Comparison of ENCODE assay signal across 23 mouse cellular contexts in the genomic region with DNA sequence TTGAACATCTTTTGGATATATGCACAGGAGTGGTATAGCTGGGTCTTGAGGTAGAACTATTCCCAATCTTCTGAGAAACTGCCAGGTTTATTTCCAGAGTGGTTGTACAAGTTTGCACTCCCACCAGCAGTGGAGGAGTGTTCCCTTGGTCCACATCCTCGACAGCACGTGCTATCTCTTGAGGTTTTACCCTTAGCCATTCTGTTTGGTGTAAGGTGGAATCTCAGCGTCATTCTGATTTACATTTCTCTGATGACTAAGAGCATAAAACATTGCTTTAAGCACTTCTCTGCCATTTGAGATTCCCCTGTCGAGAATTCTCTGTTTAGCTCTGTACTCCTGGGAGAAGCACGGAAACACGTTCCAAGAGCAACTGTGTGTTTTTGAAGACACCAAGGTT. TPM values are rescaled to one million over a fixed set of nuclear protein-coding genes. Genes with fewer than 3 reads are reported as not detected.
DNase-seq lines count a peak whose midpoint lies in the region; ATAC-seq and TF ChIP-seq lines count a peak whose summit lies in the region.
"Had no signal": no experiment of that assay in that cellular context is flagged by ENCODE, and none has a peak within 500 bp of the region (broad histone marks: within the 10 kb centered on the region; RNA-seq: fewer than 3 reads in every experiment).

No protein-coding gene starts in this region.

- peak; percentile 63 for TF ChIP-seq EP300 in CH12.LX (IDR thresholded peaks at IDR 0.05; ENCODE audit: low read length)

- no peak overlapping the region for H3K4me3 ChIP-seq in CH12.LX (replicated peaks in 1 of 3; ENCODE audit: low read depth in 2 of 3, low read length in 2 of 3, poor library complexity in 1 of 3)
- H3K4me3 ChIP-seq: embryonic facial prominence, embryonic 10.5 days; embryonic facial prominence, embryonic 12.5 days had no signal

- peaks cover 15 to 45% of the 10 kb centered on the region in 2 experiments for H3K4me1 ChIP-seq in CH12.LX (ENCODE audit: control insufficient read depth in 1 of 2, insufficient read depth in 2 of 2)
- H3K4me1 ChIP-seq: embryonic facial prominence, embryonic 10.5 days; embryonic facial prominence, embryonic 12.5 days had no signal

- ATAC-seq in frontal cortex, adult (ENCODE audit: low TSS enrichment): peak; percentile 44
- no peak for ATAC-seq in cerebellum, adult (ENCODE audit: insufficient number of reproducible peaks, low FRiP score, low TSS enrichment)
- ATAC-seq: activated CD4-positive, CD25-positive, alpha-beta regulatory T cell, adult 4 months; forebrain, embryonic 14.5 days; forebrain, embryonic 16.5 days; Patski had no signal

- H3K27ac ChIP-seq in CH12.LX (ENCODE audit: insufficient read depth, low read depth): no peak overlapping the region
- H3K27ac ChIP-seq: embryonic facial prominence, embryonic 10.5 days; embryonic facial prominence, embryonic 12.5 days had no signal

- no peaks in the 10 kb centered on the region for H3K79me2 ChIP-seq in CH12.LX (replicated peaks; ENCODE audit: control insufficient read depth, extremely low read depth, insufficient read depth, poor library complexity, severe bottlenecking)

- TF ChIP-seq POLR2A in CH12.LX (IDR thresholded peaks at IDR 0.05; ENCODE audit: low read depth, low read length): no peak

- no peak for TF ChIP-seq RAD21 in CH12.LX (IDR thresholded peaks at IDR 0.05; ENCODE audit: low read depth, low read length)

- TF ChIP-seq CTCF in CH12.LX (conservative IDR thresholded peaks at IDR 0.05 in 1 of 2, IDR thresholded peaks at IDR 0.05 in 1 of 2; ENCODE audit: low read depth in 2 of 2, low read length in 2 of 2): no peak

- peaks cover 7% of the 10 kb centered on the region for H3K9me3 ChIP-seq in CH12.LX (replicated peaks; ENCODE audit: low read length)
- H3K9me3 ChIP-seq: embryonic facial prominence, embryonic 12.5 days; G1E had no signal

- dilution Hi-C loops in CH12.LX (cut with MboI; ENCODE audit: extremely low pct_ligation_motif_present, extremely low pct_unique_long_range_greater_than_20kb, low sequenced_read_pairs): no loop called here

- no peak overlapping the region for H3K4me2 ChIP-seq in CH12.LX (ENCODE audit: insufficient read depth, low read depth, poor library complexity, severe bottlenecking)
- H3K4me2 ChIP-seq: embryonic facial prominence, embryonic 12.5 days had no signal

- no peaks in the 10 kb centered on the region for H3K27me3 ChIP-seq in CH12.LX (replicated peaks)
- H3K27me3 ChIP-seq: embryonic facial prominence, embryonic 12.5 days; Patski had no signal

- no peaks in the 10 kb centered on the region for H3K36me3 ChIP-seq in CH12.LX (replicated peaks in 1 of 2; ENCODE audit: control insufficient read depth in 1 of 2, insufficient read depth in 1 of 2, low read length in 1 of 2)
- H3K36me3 ChIP-seq: embryonic facial prominence, embryonic 10.5 days; embryonic facial prominence, embryonic 12.5 days; G1E had no signal

- in situ Hi-C loops in CH12.LX (cut with MboI; ENCODE audit: low pct_ligation_motif_present, low pct_unique_long_range_greater_than_20kb, low sequenced_read_pairs): no loop called here

- no peak for DNase-seq in frontal cortex, postnatal 14 days (ENCODE audit: low spot score in 2 of 2)
- DNase-seq in CH12.LX (ENCODE audit: extremely low read depth): no peak
- peak; percentile 48 for DNase-seq in brain, adult 2 months (ENCODE audit: low read depth, low spot score)
- peak; percentile 19 for DNase-seq in telencephalon, adult 2 months (ENCODE audit: low read depth, low spot score)
- no peak for DNase-seq in right cerebral cortex, postnatal 10 days (ENCODE audit: low spot score in 2 of 2)
- DNase-seq: adrenal gland, adult 2 months; adrenal gland, postnatal 10 days; adrenal gland, postnatal 25 days; cerebellum, adult 11-12 months; cerebellum, adult 2 months; cerebellum, adult 9-10 months; cerebellum, postnatal 25 days had no signal

- H3K9ac ChIP-seq in CH12.LX (ENCODE audit: insufficient read depth, low read depth): 0 out of 2 replicates have a peak overlapping the region, but pooled peaks have one; percentile 36
- H3K9ac ChIP-seq: embryonic facial prominence, embryonic 12.5 days had no signal

TF ChIP-seq in CH12.LX, 34 proteins besides CTCF, POLR2A, EP300 and RAD21:
- TF ChIP-seq MAFK (IDR thresholded peaks at IDR 0.05; ENCODE audit: insufficient replicate concordance, low read length): no peak
- no peak for TF ChIP-seq ZC3H11A (IDR thresholded peaks at IDR 0.05; ENCODE audit: low read depth, low read length)
- no peak for TF ChIP-seq ZMIZ1 (IDR thresholded peaks at IDR 0.05; ENCODE audit: low read depth, low read length)
- no peak for TF ChIP-seq GABPA (IDR thresholded peaks at IDR 0.05; ENCODE audit: insufficient replicate concordance, low read depth, low read length)
- no peak for TF ChIP-seq NELFE (IDR thresholded peaks at IDR 0.05; ENCODE audit: low read depth, low read length)
- TF ChIP-seq ZKSCAN1 (IDR thresholded peaks at IDR 0.05; ENCODE audit: borderline replicate concordance, low read depth, low read length): no peak
- TF ChIP-seq UBTF (IDR thresholded peaks at IDR 0.05; ENCODE audit: low read depth, low read length): no peak
- TF ChIP-seq CHD1 (IDR thresholded peaks at IDR 0.05; ENCODE audit: low read depth, low read length): no peak
- TF ChIP-seq ETS1 (conservative IDR thresholded peaks at IDR 0.05; ENCODE audit: low read depth, low read length): peak; percentile 70
- no peak for TF ChIP-seq RCOR1 (conservative IDR thresholded peaks at IDR 0.05; ENCODE audit: low read depth, low read length)
- peak; percentile 67 for TF ChIP-seq JUND (conservative IDR thresholded peaks at IDR 0.05; ENCODE audit: low read depth, low read length)
- TF ChIP-seq IRF4 (IDR thresholded peaks at IDR 0.05; ENCODE audit: low read depth, low read length): peak; percentile 30; the same call in 1 of the 2 replicates
- TF ChIP-seq E2F4 (IDR thresholded peaks at IDR 0.05; ENCODE audit: insufficient replicate concordance, low read depth, low read length): no peak
- no peak for TF ChIP-seq TBP (conservative IDR thresholded peaks at IDR 0.05; ENCODE audit: low read depth, low read length)
- no peak for TF ChIP-seq PAX5 (IDR thresholded peaks at IDR 0.05; ENCODE audit: low read length)
- TF ChIP-seq TCF12 (IDR thresholded peaks at IDR 0.05; ENCODE audit: low read depth, low read length): peak; percentile 37; the same call in 1 of the 2 replicates
- TF ChIP-seq SMC3 (IDR thresholded peaks at IDR 0.05; ENCODE audit: low read depth, low read length): no peak
- TF ChIP-seq POLR2AphosphoS2 (IDR thresholded peaks at IDR 0.05; ENCODE audit: low read depth, low read length): no peak
- TF ChIP-seq USF1 (IDR thresholded peaks at IDR 0.05; ENCODE audit: low read depth, low read length): no peak
- TF ChIP-seq SIN3A (IDR thresholded peaks at IDR 0.05; ENCODE audit: low read length): no peak
- no peak for TF ChIP-seq MAZ (IDR thresholded peaks at IDR 0.05; ENCODE audit: low read depth, low read length)
- peak; percentile 94 for TF ChIP-seq BHLHE40 (IDR thresholded peaks at IDR 0.05; ENCODE audit: low read depth, low read length)
- no peak for TF ChIP-seq CHD2 (IDR thresholded peaks at IDR 0.05; ENCODE audit: low read length)
- 0 out of 2 replicates have a peak, but pooled peaks have one; percentile 57 for TF ChIP-seq MYC (IDR thresholded peaks at IDR 0.05; ENCODE audit: low read depth, low read length)
- TF ChIP-seq MEF2A (IDR thresholded peaks at IDR 0.05; ENCODE audit: borderline replicate concordance, low read depth, low read length): peak; percentile 61; the same call in 1 of the 2 replicates
- peak; percentile 28; the same call in 1 of the 2 replicates for TF ChIP-seq JUN (IDR thresholded peaks at IDR 0.05; ENCODE audit: insufficient read depth, low read depth, low read length)
- no peak for TF ChIP-seq NRF1 (IDR thresholded peaks at IDR 0.05; ENCODE audit: low read depth, low read length)
- TF ChIP-seq MAX (IDR thresholded peaks at IDR 0.05; ENCODE audit: low read length): peak; percentile 89
- no peak for TF ChIP-seq KAT2A (IDR thresholded peaks at IDR 0.05; ENCODE audit: insufficient replicate concordance, low read length)
- TF ChIP-seq USF2 (conservative IDR thresholded peaks at IDR 0.05; ENCODE audit: low read depth, low read length): no peak
- no peak for TF ChIP-seq MXI1 (IDR thresholded peaks at IDR 0.05; ENCODE audit: low read depth, low read length)

RNA-seq across cellular contexts. Expression of gene Zfp280b, which starts 19.5 kb away (rescaled TPM):
- total RNA-seq in CH12.LX (2012; rRNA removed) (24.4 and 26.6 TPM in 2 replicates), CH12.LX (2014; rRNA removed) (15.2 and 19.0 TPM in 2 replicates)
- polyA plus RNA-seq in CH12.LX (2012; ENCODE audit: insufficient read length, low read depth): 30.4 and 36.6 TPM in 2 replicates

RNA-seq across cellular contexts. Expression of gene Gm5134, which starts 58.6 kb away (rescaled TPM):
- 0.84 and 1.6 TPM in 2 replicates for total RNA-seq in CH12.LX (2012; rRNA removed)
- total RNA-seq in CH12.LX (2014; rRNA removed): 0.40 and 0.45 TPM in 2 replicates
- 0.34 and 1.0 TPM in 2 replicates for polyA plus RNA-seq in CH12.LX (2012; ENCODE audit: insufficient read length, low read depth)
- total RNA-seq: adrenal gland, adult 2 months; adrenal gland, postnatal 10 days; adrenal gland, postnatal 25 days; G1E had no signal
- polyA plus RNA-seq: C2C12; embryonic facial prominence, embryonic 12.5 days; forebrain, embryonic 11.5 days; forebrain, embryonic 14.5 days; forebrain, embryonic 16.5 days; G1E; Patski had no signal

Comparison
In these comparisons a context has a peak if more than half of its experiments do, and no peak if none do; other contexts are left out.
1. DNase-seq: peak in brain, adult 2 months (single experiment) and telencephalon, adult 2 months (single experiment); none in frontal cortex, postnatal 14 days (0 of 2), CH12.LX (single experiment) and right cerebral cortex, postnatal 10 days (0 of 2).